Comparison of ENCODE assay signal across 18 mouse cellular contexts in genomic region chr8:119823278-119823677, GRCm38 (mm10).
"Had no signal": no experiment of that assay in that cellular context is flagged by ENCODE, and none has a peak within 500 bp of the region (broad histone marks: within the 10 kb centered on the region; RNA-seq: fewer than 3 reads in every experiment).

No protein-coding gene starts in this region.

- H3K4me2 ChIP-seq: lung, embryonic 15.5 days; midbrain, embryonic 12.5 days; neural tube, embryonic 13.5 days; neural tube, embryonic 15.5 days had no signal

- H3K27me3 ChIP-seq: lung, embryonic 15.5 days; neural tube, embryonic 13.5 days; neural tube, embryonic 15.5 days had no signal

- H3K27ac ChIP-seq: lung, embryonic 15.5 days; midbrain, embryonic 12.5 days; neural tube, embryonic 13.5 days; neural tube, embryonic 15.5 days had no signal

- H3K9ac ChIP-seq: lung, embryonic 15.5 days; midbrain, embryonic 12.5 days; neural tube, embryonic 13.5 days; neural tube, embryonic 15.5 days had no signal

- H3K4me3 ChIP-seq: lung, embryonic 15.5 days; midbrain, embryonic 10.5 days; midbrain, embryonic 12.5 days; myocyte; neural tube, embryonic 13.5 days; neural tube, embryonic 15.5 days had no signal

- H3K9me3 ChIP-seq: lung, embryonic 15.5 days; midbrain, embryonic 10.5 days; midbrain, embryonic 12.5 days; neural tube, embryonic 13.5 days; neural tube, embryonic 15.5 days had no signal

- ATAC-seq: midbrain, embryonic 16.5 days had no signal

- DNase-seq: lung, adult 2 months; lung, postnatal 14 days; lung, postnatal 36 days; midbrain, embryonic 14.5 days; right cerebral cortex, adult 18-20 months; right cerebral cortex, postnatal 25 days; right cerebral cortex, postnatal 4 days; spleen, adult 18-20 months; thymus, adult 18-20 months; thymus, postnatal 14 days; thymus, postnatal 36 days had no signal
